Mouse (Mus musculus) left cerebral cortex, adult 8-10 months (tissue): ENCODE measurements at regions not wholly inside any gene's neighbourhood (a gene's known extent, or its start where the extent isn't known, plus 50 kb on each side); places are given as distances from the start of the nearest gene placed in this dataset.

Source experiments
- DNase-seq, 2 experiments: peaks; one replicate each; pipeline ENCODE4 v3.0.0; 2022; ENCODE audit warnings: low spot score in 2 of 2

- no peak for DNase-seq
Measured at GRCm38 (mm10) chr3:126292830-126293229, 70.7 kb upstream of the Arsj start.

GRCm38 (mm10) chr3:126293645-126294044 is 69.8 kb upstream of the Arsj start:
- DNase-seq, result no peak

GRCm38 (mm10) chr3:126295932-126296331 is 67.6 kb upstream of the Arsj start:
- DNase-seq, result no peak

- no peak for DNase-seq
Measured at GRCm38 (mm10) chr3:126299257-126299656, 64.2 kb upstream of the Arsj start.

- no peak for DNase-seq
Measured at GRCm38 (mm10) chr3:126308303-126308702, 55.2 kb upstream of the Arsj start.
